15 mouse cellular contexts compared by ENCODE assay signal in genomic region chr11:4318011-4318410, GRCm38 (mm10).
"Had no signal": no experiment of that assay in that cellular context is flagged by ENCODE, and none has a peak within 500 bp of the region (broad histone marks: within the 10 kb centered on the region; RNA-seq: fewer than 3 reads in every experiment).

No protein-coding gene starts in this region.

- H3K9me3 ChIP-seq: limb, embryonic 12.5 days; liver, embryonic 13.5 days; midbrain, embryonic 13.5 days; neural tube, embryonic 12.5 days; stomach, embryonic 15.5 days had no signal

- H3K4me1 ChIP-seq: limb, embryonic 12.5 days; liver, embryonic 13.5 days; midbrain, embryonic 13.5 days; neural tube, embryonic 12.5 days; stomach, embryonic 15.5 days had no signal

- ATAC-seq: liver, postnatal 0 days; midbrain, embryonic 13.5 days had no signal

- DNase-seq: kidney, adult 11 months; kidney, adult 9 months; kidney, postnatal 36 days; liver; liver, embryonic 13.5 days; liver, postnatal 0 days; right cerebral cortex, postnatal 4 days; spleen, adult 18-20 months; thymus, adult 2 months; thymus, postnatal 25 days had no signal

- H3K27me3 ChIP-seq: limb, embryonic 12.5 days; liver, embryonic 13.5 days; neural tube, embryonic 12.5 days; stomach, embryonic 15.5 days had no signal

- H3K4me3 ChIP-seq: limb, embryonic 12.5 days; liver, embryonic 13.5 days; midbrain, embryonic 13.5 days; neural tube, embryonic 12.5 days; stomach, embryonic 15.5 days had no signal

- H3K27ac ChIP-seq: kidney, postnatal 0 days; limb, embryonic 12.5 days; liver, embryonic 13.5 days; midbrain, embryonic 13.5 days; neural tube, embryonic 12.5 days; stomach, embryonic 15.5 days had no signal

- H3K36me3 ChIP-seq: limb, embryonic 12.5 days; liver, embryonic 13.5 days; midbrain, embryonic 13.5 days; neural tube, embryonic 12.5 days; stomach, embryonic 15.5 days had no signal
